Mouse (Mus musculus): ENCODE data around the gene Plekhh2.

DNA sequence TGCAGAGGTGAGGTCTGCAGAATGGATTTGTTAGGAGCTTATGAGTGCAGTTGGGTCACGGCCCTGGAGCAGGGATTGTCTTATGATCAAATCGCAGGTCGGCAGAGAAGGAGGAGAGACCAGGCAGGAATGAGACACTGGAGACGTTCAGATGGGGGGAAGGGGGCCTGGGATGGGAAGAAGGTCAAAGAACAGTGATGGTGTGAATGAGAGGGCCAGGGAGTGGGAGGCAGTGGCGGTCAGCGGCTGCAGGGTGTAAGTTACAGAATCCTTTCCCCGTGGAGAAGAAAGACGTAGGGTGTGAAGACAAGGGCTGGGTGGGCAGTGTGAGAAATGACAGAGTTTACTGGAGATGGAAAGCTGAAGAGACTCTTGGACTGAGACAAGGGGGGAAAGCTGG, 69.1 kb downstream of the Plekhh2 start:
- TF ChIP-seq CTCF (IDR thresholded peaks at IDR 0.05; ENCODE audit: control insufficient read depth, insufficient read depth, low read length) (no peak), POLR2A (IDR thresholded peaks at IDR 0.05; ENCODE audit: borderline replicate concordance, control insufficient read depth, low read depth, low read length) (no peak)
